Mouse (Mus musculus): ENCODE data around the gene Sik1.

DNA sequence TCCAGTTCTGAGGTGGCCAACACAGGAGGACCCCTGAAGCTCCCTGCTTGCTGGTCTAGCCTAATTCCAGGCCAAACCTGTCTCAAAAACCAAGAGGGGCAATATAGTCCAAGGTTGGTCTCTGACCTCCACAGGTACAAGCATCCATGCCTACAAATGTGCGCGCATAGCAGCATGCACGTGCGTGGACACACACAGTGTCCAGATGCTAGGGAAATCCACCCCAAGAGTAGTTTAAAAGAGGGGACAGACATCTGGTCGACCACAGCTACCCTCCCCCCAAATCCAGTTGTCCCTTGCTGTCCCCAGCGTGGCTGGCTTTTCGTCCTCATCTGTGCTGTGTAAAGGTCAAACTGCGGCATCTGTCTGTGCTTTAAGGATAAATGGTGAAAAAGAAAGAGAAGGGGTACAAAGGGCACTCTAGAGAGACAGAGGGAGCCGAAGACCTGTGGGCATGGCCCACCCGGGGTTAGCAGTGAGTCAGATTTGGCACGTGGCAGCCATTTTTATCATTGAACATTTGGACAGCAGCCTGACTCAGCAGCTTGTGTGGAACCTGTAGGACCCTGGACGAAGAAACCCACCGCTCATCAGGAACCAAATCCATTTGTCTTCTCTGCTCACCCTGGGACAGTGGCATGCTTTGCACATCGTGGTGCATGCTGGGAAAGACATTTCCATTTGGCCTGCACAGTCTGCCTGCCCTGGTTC is 23.6 kb downstream of the Sik1 start:
- TF ChIP-seq CTCF (IDR thresholded peaks at IDR 0.05; ENCODE audit: low read depth) (no peak), EP300 (IDR thresholded peaks at IDR 0.05; ENCODE audit: low read depth) (no peak)

Data from liver, embryonic 14.5 days (tissue).